Mouse (Mus musculus) heart, adult 9 months (tissue): ENCODE measurements around the gene Rbm11.

Source experiments
- DNase-seq, 2 experiments: peaks; one replicate each; pipeline ENCODE4 v3.0.0; 2022; ENCODE audit warnings: low spot score in 2 of 2

The Rbm11 gene

GRCm38 (mm10) chr16:75592671-75593500 is at the start of gene Rbm11:
Gene Rbm11 (plus strand): TSS chr16:75592844.
- DNase-seq, result peak; percentile 62

DNA sequence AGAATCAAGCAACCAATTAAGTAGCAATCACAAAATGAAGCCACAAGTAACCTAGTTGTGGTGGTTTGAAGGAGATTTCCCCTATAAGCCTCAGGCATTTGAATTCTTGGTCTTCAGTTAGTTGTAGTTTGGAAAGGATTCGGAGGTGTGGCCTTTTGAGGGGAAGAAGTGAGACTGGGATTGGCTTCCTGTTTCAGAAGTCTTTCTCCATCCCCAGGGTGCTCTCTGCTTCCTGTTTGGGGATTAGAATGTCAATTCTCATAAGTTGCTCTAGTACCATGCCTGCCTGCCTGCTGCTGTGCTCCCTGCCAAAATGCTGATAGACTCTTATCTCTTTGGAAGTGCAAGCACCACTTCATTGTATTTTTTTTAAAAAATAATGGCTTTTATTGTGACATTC is 47.3 kb upstream of the Rbm11 start:
- no peak for DNase-seq

GRCm38 (mm10) chr16:75562910-75563309 is 29.7 kb upstream of the Rbm11 start:
- no peak for DNase-seq

GRCm38 (mm10) chr16:75582279-75582678 is 10.4 kb upstream of the Rbm11 start:
- no peak for DNase-seq

- no peak for DNase-seq
These were observed 6.7 kb upstream of the Rbm11 start, which contains the start of gene Lipi for GRCm38 (mm10) chr16:75585961-75586360. Gene Lipi (minus strand): TSS chr16:75586061.

DNA sequence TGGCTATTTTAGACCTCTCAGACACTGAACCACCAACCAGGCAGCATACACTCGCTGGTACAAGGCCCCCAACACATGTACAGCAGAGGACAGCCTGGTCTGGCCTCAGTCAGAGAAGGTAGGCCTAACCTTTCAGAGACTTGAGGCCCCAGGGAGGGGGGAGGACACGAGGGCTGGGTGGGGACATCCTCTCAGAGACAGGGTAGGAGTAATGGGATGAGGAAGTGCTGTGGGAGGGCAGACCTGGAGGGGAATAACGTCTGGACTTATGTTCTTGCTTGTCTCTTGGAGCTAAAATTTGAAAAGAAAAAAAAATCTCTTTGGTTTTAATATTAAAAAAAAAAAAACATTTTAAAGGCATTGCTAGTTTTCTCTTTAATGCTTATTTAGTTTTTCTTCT is 6.2 kb upstream of the Rbm11 start:
- no peak for DNase-seq

DNA sequence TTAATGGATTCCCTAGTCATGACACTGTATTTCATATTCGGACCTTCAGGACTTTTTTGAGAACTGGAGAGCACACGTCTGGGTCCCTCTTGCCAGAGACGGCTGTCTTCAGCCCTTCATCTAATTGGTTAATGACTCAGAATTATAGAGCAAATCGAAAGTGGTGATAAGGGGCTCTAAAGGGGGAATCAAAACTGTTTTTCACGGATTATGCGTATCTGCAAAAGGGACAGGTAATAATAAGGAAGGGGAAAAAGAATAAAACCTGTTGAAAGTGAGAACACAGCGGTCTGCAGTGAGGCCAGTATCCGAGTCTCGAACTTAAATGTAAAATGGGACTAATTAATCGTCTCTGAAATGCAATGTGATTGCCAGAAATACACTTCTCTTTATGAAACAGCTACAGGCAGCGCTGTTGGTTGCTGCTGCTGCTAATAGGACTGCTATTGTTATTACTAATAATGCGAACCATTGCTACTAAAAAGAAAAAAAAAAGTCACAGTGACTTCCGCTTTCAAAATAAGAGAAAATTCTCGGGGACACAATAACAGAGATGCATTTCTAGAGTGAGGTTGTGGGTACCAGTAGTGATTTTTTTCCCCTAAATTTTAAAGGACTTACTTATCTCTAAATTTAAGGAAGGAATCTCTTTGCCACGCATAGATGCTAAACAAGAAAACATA is 998 bp downstream of the Rbm11 start:
- no peak for DNase-seq

DNA sequence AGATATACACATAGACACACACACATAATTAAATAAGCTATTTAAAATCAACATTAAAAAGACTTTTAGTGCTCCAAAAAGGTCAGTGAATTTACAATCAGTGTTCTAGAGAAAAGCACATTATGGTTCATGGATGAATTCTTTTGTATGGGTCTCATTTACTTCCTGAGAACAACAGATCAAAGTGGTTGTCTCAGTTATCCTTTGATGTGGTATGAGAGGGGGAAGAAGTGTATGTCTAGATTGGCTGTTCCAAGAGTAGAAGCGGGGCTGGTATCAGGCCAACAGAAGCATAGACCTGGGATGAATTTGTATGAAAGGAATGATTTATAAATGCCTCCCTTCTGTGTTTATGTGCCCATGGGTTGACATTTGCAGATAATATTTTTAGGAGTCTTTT is 13.8 kb downstream of the Rbm11 start:
- DNase-seq, result no peak

- DNase-seq, result no peak
These were observed 19.9 kb downstream of the Rbm11 start for GRCm38 (mm10) chr16:75612561-75612960.

DNA sequence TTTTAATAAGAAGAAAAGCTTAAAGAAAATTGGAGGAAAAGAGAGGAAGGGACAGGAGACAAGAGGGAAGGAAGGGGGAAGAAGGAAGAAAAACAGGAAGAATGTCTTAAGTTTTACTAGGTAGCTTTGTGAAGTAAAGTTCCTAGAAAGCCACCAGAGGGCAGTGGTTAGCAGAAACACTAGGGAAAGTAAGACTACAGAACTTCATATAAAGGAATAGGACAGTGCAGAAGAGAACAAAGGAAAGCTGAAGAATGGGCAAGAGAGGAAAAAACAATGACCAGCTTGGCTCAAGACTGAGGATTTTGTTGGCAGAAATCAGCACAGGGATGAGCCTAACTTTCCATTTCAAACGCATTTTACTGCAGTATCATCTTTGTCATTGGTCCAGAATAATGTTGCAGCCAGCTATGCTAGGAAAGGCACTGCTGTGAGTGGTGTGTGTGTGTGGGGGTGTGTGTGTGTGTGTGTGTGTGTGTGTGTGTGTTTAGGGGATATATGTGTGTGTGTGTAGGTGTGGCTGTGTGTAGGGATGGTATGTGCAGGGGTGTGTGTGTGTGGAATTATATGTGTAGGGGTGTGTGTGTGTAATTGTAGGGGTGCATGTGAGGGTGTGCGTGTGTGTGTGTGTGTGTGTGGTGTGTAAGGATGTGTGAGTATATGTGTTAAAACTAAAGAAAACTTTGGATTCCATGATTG is 25.2 kb downstream of the Rbm11 start:
- no peak for DNase-seq

GRCm38 (mm10) chr16:75627862-75628261 is 35.2 kb downstream of the Rbm11 start:
- no peak for DNase-seq
